Mouse (Mus musculus): ENCODE data around the gene Ahdc1. TPM values are rescaled to one million over a fixed set of nuclear protein-coding genes. Genes with fewer than 3 reads are reported as not detected.

Gene Ahdc1
- 11.6 and 11.7 TPM in 2 replicates for polyA plus RNA-seq (2016; fragmentation: Nextera tagmentation; extraction: Ambion mirVana)

DNA sequence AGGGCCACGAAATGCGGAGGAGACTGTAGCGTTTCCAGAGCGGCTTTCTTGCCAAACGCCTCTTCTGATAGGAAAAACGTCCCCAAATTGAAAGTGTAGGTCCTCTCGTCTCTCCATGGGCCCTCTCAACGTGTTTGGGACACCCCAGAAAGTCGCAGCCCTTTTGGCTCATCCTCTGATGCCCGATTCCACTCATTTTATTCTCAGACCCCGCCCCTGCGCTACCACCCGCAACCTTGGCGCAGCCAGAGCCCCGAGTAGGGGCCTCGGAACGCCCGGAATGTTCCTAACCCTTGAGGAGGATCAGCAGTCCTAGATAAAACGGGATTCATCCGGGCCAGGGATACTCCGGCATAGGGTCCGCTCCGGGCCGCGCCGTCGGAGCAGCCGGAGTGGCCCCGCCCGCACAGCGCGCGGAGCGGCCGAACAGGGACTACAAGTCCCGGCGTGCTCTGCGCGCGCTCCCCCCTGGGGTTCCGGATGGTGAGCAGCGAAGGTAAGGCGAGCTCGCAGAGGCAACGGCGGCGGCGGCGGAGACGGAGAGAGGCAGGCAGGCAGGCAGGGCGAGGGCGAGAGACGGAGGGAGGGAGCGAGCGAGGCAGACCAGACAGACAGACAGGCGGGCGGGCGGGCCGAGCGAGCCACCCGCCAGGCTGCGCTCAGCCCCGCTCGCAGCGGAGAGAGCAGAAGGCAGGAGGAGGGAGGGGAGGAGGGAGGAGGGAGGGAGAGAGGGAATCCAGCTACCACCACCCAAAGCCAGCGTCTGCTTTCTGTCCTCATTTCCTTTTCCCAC, at the start of gene Ahdc1:
Gene Ahdc1 (plus strand): TSS at position 233 of the 793 bp plus-strand sequence.
- Histone ChIP-seq H3K27ac (ENCODE audit: poor library complexity, severe bottlenecking) (peak within 1 kb of the TSS; percentile 96), H3K27me3 (replicated peaks) (peaks cover 7% of the 10 kb centered on the region; the same call in 1 of the 2 replicates), H3K9me3 (replicated peaks) (no peaks in the 10 kb centered on the region), H3K9ac (peak within 1 kb of the TSS; percentile 99), H3K4me1 (replicated peaks) (peaks cover 54% of the 10 kb centered on the region), H3K4me3 (peak within 1 kb of the TSS; percentile 90), H3K36me3 (no peaks in the 10 kb centered on the region), H3K4me2 (peak within 1 kb of the TSS; percentile 97)
- ATAC-seq (ENCODE audit: insufficient number of reproducible peaks, low FRiP score) = peak; percentile 85
- under 1% methylated on average over 66 of the region's 66 CpGs for WGBS

DNA sequence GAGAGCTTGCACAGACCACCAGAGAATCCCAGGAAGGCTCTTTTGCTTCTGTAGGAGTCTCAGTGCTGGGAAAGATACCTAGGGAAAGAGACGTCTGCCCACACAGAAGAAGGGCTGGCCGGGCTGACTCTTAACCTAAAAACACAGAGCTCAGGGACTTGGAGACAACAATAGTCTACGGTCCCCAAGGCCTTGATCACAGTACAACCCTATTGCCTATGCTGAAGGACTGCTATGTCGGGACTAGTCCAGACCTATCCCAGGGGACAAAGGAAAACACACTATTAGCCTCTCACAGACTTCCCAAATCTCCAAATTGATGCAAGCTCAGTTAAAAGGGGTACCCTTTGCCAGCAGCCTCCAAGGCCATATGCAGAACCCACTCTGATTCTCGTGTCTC, 49.2 kb upstream of the Ahdc1 start:
- H3K27ac ChIP-seq (ENCODE audit: poor library complexity, severe bottlenecking) = peak overlapping the region; percentile 92
- WGBS = 72% methylated on average over 5 of the region's 5 CpGs
- no peaks in the 10 kb centered on the region for H3K36me3 ChIP-seq
- H3K9me3 ChIP-seq (replicated peaks) = no peaks in the 10 kb centered on the region
- no peak for ATAC-seq (ENCODE audit: insufficient number of reproducible peaks, low FRiP score)
- H3K9ac ChIP-seq = peak overlapping the region; percentile 19; the same call in 1 of the 2 replicates
- H3K4me2 ChIP-seq = no peak overlapping the region
- no peaks in the 10 kb centered on the region for H3K27me3 ChIP-seq (replicated peaks)
- H3K4me3 ChIP-seq = no peak overlapping the region
- peaks cover 43% of the 10 kb centered on the region for H3K4me1 ChIP-seq (replicated peaks)

DNA sequence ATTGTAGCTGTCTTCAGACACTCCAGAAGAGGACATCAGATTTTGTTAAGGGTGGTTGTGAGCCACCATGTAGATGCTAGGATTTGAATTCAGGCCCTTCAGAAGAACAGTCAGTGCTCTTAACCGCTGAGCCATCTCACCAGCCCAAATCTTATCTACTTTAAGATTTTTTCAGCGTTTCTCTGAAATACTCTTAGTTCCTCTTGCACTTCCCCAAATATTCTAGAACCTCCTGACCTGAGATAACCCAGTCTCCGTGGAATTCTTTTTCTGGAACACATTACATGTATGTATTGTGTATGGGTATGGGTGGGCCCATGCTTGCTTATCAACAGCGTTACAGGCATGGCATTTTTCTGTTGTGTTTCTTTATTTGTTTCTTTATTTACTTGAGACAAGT, 48.4 kb upstream of the Ahdc1 start:
- WGBS = 75% methylated on average over 4 of the region's 4 CpGs
- H3K4me2 ChIP-seq = no peak overlapping the region
- H3K4me1 ChIP-seq (replicated peaks) = peaks cover 50% of the 10 kb centered on the region

DNA sequence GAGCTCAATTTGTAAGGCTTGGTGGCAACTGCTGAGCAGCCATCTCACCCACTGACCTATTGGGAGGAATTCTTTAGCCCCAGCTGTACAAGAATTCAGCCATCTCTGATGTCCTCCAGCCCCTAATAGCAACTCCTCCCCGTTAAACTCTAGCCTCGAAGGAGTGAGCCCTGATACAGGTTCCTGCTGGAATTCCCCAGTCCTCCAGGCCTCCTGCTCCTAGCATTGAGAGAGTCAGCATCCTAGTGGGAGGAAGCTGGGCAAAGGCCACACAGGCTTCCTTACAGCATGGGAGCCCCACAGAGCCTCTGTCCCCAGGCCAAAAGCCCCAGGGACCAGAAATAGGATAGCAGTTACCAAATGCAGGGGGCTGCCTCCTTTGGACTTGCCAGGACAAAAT, 47.6 kb upstream of the Ahdc1 start:
- H3K27ac ChIP-seq (ENCODE audit: poor library complexity, severe bottlenecking) = no peak overlapping the region
- H3K9me3 ChIP-seq (replicated peaks) = no peaks in the 10 kb centered on the region
- no peak for ATAC-seq (ENCODE audit: insufficient number of reproducible peaks, low FRiP score)
- no peak overlapping the region for H3K4me2 ChIP-seq
- H3K4me1 ChIP-seq (replicated peaks) = peaks cover 56% of the 10 kb centered on the region
- no peaks in the 10 kb centered on the region for H3K27me3 ChIP-seq (replicated peaks)
- 20% methylated on average over 2 of the region's 2 CpGs for WGBS
- H3K36me3 ChIP-seq = no peaks in the 10 kb centered on the region
- no peak overlapping the region for H3K4me3 ChIP-seq
- no peak overlapping the region for H3K9ac ChIP-seq

More for the DNA sequence above, 48.4 kb upstream of the Ahdc1 start:
- H3K27me3 ChIP-seq (replicated peaks) = no peaks in the 10 kb centered on the region
- H3K4me3 ChIP-seq = no peak overlapping the region
- no peaks in the 10 kb centered on the region for H3K36me3 ChIP-seq
- no peak for ATAC-seq (ENCODE audit: insufficient number of reproducible peaks, low FRiP score)
- H3K9ac ChIP-seq = no peak overlapping the region
- no peak overlapping the region for H3K27ac ChIP-seq (ENCODE audit: poor library complexity, severe bottlenecking)
- H3K9me3 ChIP-seq (replicated peaks) = no peaks in the 10 kb centered on the region

DNA sequence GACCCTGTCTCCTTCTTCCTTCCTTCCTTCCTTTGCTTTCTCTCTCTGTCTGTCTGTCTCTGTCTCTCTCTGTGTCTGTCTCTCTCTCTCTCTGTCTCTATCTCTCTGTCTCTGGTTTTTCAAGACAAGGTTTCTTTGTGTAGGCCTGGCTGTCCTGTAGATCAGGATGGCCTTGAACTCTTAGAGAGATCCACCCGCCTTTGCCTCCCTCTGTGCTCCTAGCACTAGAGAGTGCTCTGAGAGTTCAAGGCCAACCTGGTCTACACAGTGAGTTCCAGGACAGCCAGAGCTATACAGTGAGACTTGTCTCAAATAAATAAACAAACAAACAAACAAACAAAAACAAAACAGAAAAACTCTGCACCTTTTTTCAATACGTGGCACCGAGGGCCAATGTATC, 47.0 kb upstream of the Ahdc1 start:
- no peak for ATAC-seq (ENCODE audit: insufficient number of reproducible peaks, low FRiP score)
- Histone ChIP-seq H3K27ac (ENCODE audit: poor library complexity, severe bottlenecking) (no peak overlapping the region), H3K4me1 (replicated peaks) (peaks cover 51% of the 10 kb centered on the region), H3K36me3 (no peaks in the 10 kb centered on the region), H3K4me3 (no peak overlapping the region), H3K9ac (no peak overlapping the region), H3K9me3 (replicated peaks) (no peaks in the 10 kb centered on the region), H3K4me2 (no peak overlapping the region), H3K27me3 (replicated peaks) (no peaks in the 10 kb centered on the region)
- WGBS = 53% methylated on average over 3 of the region's 3 CpGs

DNA sequence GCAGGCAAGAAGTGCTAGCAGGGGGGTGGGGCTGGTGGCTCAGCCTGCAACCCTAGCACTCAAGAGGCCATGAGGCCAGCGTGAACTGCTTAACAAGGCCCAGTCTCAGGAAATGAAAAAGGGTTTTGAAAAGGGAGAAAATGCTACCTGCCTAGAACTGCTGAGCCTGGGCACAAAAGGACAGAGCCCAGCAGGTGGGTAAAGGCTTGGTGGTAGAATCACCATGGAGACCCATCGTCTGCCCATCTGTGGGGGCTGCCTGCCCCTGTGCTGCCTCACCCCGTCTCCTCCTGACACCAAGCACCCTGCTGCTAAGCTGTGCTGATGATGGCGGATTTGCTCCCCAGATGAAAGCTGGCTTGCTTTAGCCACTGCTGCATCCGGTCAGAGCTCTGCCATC, 46.6 kb upstream of the Ahdc1 start:
- H3K4me1 ChIP-seq (replicated peaks) = peaks cover 47% of the 10 kb centered on the region
- no peak overlapping the region for H3K4me3 ChIP-seq
- H3K9me3 ChIP-seq (replicated peaks) = no peaks in the 10 kb centered on the region
- no peaks in the 10 kb centered on the region for H3K36me3 ChIP-seq
- H3K4me2 ChIP-seq = no peak overlapping the region
- H3K27ac ChIP-seq (ENCODE audit: poor library complexity, severe bottlenecking) = no peak overlapping the region
- 45% methylated on average over 5 of the region's 5 CpGs for WGBS
- no peak overlapping the region for H3K9ac ChIP-seq
- H3K27me3 ChIP-seq (replicated peaks) = no peaks in the 10 kb centered on the region
- no peak for ATAC-seq (ENCODE audit: insufficient number of reproducible peaks, low FRiP score)

DNA sequence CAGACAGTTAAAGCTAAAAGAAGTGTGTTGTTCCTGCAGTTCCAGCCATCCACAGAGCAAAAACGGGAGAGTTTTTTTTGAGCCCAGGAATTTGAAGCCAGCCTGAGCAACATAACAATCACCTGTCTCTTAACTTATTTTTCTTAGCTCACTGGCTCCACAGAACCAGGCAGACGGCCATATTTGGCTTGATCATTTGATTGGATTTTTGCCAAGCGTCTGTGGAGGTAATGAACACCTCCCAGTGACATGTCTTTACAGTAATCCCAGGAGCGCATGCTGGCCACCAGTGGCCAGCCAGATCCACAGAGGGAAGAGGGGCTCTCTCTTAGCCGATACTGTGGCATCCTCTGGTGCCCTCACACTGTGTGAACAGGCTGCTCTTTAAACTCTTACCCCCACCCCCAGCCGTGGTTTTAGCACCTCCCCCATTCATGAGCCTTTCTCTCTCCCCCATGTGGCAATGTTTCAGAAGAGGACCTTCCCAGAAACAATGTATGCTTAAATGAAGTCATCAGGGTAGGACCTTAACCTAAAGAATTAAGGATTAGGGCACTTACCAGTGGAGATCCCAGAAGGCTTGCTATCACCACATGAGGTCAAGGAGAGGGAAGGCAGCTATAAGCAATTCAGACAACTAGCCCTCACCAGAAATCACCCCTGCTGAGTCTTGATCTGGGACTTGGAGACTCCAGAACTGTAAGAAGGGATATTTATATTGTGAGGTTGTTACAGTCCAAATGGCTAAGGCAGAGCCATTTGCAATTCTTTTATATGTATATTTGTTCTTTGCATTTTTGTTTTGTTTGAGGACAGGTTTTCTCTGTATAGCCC, 42.7 kb upstream of the Ahdc1 start:
- Histone ChIP-seq H3K27me3 (replicated peaks) (peaks cover 9% of the 10 kb centered on the region), H3K4me1 (replicated peaks) (peaks cover 29% of the 10 kb centered on the region), H3K9ac (no peak overlapping the region), H3K9me3 (replicated peaks) (no peaks in the 10 kb centered on the region), H3K27ac (ENCODE audit: poor library complexity, severe bottlenecking) (no peak overlapping the region), H3K4me2 (no peak overlapping the region), H3K4me3 (no peak overlapping the region), H3K36me3 (no peaks in the 10 kb centered on the region)
- WGBS = 45% methylated on average over 6 of the region's 6 CpGs
- no peak for ATAC-seq (ENCODE audit: insufficient number of reproducible peaks, low FRiP score)

DNA sequence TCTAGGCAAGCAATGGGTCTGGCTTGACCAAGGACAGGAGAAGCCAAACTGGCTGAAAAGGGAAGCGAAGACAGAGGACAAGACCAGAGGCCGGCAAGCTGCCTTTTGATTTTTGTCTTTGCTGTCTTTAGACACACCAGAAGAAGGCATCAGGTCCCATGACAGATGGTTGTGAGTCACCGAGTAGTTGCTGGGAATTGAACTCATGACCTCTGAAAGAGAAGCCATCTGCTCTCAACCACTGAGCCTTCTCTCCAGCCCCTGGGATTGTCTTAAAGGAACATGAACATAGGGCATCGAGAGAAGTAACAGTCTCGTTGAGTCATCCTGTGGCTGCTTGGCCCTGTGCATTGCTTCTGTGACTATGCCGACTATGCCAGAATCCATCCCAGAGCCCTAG, 39.5 kb upstream of the Ahdc1 start:
- no peak overlapping the region for H3K27ac ChIP-seq (ENCODE audit: poor library complexity, severe bottlenecking)
- no peak overlapping the region for H3K4me3 ChIP-seq
- no peak for ATAC-seq (ENCODE audit: insufficient number of reproducible peaks, low FRiP score)
- no peak overlapping the region for H3K4me2 ChIP-seq
- H3K27me3 ChIP-seq (replicated peaks) = peaks cover 37% of the 10 kb centered on the region
- H3K9me3 ChIP-seq (replicated peaks) = no peaks in the 10 kb centered on the region
- WGBS = 81% methylated on average over 6 of the region's 6 CpGs
- peaks cover 47% of the 10 kb centered on the region for H3K4me1 ChIP-seq (replicated peaks)
- H3K9ac ChIP-seq = no peak overlapping the region
- H3K36me3 ChIP-seq = no peaks in the 10 kb centered on the region

DNA sequence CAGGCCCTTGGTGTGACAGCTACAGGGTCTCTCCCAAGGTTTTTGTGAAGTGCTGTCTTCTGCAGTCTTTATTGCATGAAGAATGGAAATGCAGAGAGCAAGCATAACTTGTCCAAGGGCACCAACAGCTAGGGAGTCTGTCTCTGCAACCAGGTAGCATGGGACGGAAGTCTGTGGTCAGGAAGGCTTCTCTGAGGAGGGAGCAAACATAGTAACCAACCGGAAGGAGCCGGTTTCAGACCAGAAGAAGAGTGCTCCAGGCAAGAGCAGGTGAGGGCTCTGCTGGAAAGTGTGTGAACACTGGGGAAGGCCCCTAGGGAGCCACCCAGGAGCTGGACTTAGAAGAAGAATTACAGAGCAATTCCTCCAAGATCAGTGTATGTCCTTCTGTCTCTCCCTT, 39.0 kb upstream of the Ahdc1 start:
- H3K27ac ChIP-seq (ENCODE audit: poor library complexity, severe bottlenecking) = no peak overlapping the region
- no peaks in the 10 kb centered on the region for H3K36me3 ChIP-seq
- H3K9ac ChIP-seq = no peak overlapping the region
- H3K4me2 ChIP-seq = no peak overlapping the region
- no peak overlapping the region for H3K4me3 ChIP-seq
- H3K27me3 ChIP-seq (replicated peaks) = peaks cover 42% of the 10 kb centered on the region
- 75% methylated on average over 3 of the region's 3 CpGs for WGBS
- no peaks in the 10 kb centered on the region for H3K9me3 ChIP-seq (replicated peaks)
- ATAC-seq (ENCODE audit: insufficient number of reproducible peaks, low FRiP score) = no peak
- peaks cover 46% of the 10 kb centered on the region for H3K4me1 ChIP-seq (replicated peaks)

DNA sequence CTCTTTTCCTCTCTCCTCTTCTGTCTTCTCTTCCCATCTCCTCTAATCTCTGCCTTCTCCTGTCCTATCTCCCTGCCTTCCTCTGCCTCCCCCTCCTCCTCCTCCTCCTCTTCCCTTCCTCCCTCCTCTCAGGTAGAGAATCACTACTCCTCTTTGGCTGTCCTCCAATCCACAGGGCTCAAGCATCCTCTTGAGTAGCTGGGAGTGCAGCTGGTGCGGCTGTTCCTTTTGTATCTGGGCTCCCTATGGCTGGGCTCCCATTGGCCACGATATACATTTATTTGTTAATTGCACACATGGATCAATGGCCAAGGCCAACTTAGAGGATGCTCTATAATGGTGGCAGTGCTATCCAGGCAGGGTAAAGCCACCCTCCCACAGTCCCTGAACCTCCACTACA, 38.5 kb upstream of the Ahdc1 start:
- no peaks in the 10 kb centered on the region for H3K9me3 ChIP-seq (replicated peaks)
- ATAC-seq (ENCODE audit: insufficient number of reproducible peaks, low FRiP score) = no peak
- H3K4me2 ChIP-seq = no peak overlapping the region
- no peak overlapping the region for H3K27ac ChIP-seq (ENCODE audit: poor library complexity, severe bottlenecking)
- H3K4me1 ChIP-seq (replicated peaks) = peaks cover 41% of the 10 kb centered on the region
- WGBS = 43% methylated on average over 2 of the region's 2 CpGs
- H3K4me3 ChIP-seq = no peak overlapping the region
- peaks cover 47% of the 10 kb centered on the region for H3K27me3 ChIP-seq (replicated peaks)
- no peaks in the 10 kb centered on the region for H3K36me3 ChIP-seq
- H3K9ac ChIP-seq = no peak overlapping the region

DNA sequence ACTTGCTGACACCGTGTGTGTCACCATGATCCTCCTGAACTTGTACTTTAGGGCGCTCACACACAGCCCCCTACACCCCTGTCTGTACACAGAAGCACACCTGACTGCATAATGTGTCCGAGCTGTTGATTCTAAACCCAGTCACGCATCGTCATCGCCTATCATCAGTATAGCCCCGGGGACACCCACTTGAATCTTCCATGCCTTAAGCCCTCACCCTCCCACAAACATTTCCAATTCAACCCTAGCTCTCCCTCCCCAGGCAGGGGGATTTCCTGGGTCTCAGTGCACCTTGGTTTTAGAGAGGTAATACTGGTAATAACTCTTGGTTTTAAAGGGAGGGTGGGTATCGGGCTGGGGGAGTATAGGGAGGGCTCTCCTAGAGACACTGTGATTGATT, 37.9 kb upstream of the Ahdc1 start:
- no peak for ATAC-seq (ENCODE audit: insufficient number of reproducible peaks, low FRiP score)

More for the DNA sequence above, 37.9 kb upstream of the Ahdc1 start:
- Histone ChIP-seq H3K27ac (ENCODE audit: poor library complexity, severe bottlenecking) (no peak overlapping the region), H3K4me1 (replicated peaks) (peaks cover 35% of the 10 kb centered on the region), H3K4me3 (no peak overlapping the region), H3K9me3 (replicated peaks) (no peaks in the 10 kb centered on the region), H3K9ac (no peak overlapping the region), H3K27me3 (replicated peaks) (peaks cover 47% of the 10 kb centered on the region), H3K4me2 (no peak overlapping the region), H3K36me3 (no peaks in the 10 kb centered on the region)
- WGBS = 46% methylated on average over 8 of the region's 8 CpGs

Measured in heart, embryonic 12.5 days (tissue).